Mouse (Mus musculus) CD4-positive helper T cell, adult 2 months (primary cell): ENCODE results near the gene 2310033P09Rik.
"Not testable (repeated sequence)": the region's sequence is repeated elsewhere in the genome, so short reads cannot be mapped to it uniquely, and the experiment has no call there.

ENCODE experiments used
- DNase-seq: peaks from one replicate; pipeline ENCODE4 v3.0.0-alpha.2; 2012; ENCODE audit warnings: low read depth, missing footprints, low spot score

Gene 2310033P09Rik

DNA sequence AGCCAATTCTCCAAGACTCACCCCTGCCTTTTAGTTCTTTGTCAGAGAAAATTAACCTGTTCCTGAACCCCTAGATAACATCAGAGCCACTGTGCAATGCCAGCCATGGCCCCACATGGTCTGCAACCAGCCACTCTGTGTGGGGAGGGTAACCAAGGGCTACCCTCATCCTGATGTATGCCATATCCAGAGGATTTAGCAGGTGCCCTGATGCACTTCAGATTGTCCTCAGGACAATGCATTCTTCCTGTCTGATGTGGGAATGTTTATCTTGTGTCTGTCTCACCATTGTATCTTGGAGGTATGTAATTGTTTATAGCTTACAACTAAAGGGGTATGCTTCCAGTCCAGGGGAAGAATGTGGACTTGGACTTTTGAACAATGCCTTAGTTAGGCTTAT is 11.9 kb upstream of the 2310033P09Rik start:
- DNase-seq, result no peak

DNA sequence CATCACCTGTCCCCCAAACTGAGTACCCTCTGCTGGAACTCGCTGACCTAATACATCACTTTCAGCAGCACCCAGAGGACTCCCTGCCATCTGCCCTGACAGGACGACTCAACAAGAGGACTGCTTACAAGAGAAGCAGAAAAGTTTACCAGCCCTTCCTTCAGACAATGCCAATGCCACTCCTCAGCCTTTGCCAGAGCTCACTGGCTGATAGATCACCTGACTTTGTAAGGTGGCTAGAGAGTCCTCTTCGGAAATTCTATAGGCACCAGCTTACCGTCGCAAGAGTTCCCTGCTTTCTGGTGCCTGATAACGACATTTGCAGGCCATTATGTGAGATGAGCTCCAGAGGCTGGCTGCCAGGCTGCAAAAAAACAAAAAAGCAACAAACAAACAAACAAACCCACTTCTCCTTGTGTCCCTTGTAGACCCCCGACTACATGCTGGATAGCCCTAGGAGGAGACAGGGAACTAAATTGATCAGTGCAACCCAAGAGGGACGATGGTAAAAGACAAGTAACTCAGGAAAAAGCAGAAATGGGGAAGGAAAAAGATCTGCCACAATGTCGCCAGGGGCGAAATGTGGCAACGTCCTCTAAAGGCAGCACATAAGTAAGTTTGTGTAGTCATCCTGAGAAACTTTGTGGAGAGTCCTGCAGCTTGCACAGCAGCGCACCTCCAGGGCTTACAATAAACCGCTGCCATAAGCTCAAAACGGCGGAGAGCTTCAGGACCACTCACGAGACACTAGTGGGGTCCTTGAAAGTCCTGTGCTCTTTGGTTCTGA is 6.7 kb upstream of the 2310033P09Rik start:
- no peak for DNase-seq

DNA sequence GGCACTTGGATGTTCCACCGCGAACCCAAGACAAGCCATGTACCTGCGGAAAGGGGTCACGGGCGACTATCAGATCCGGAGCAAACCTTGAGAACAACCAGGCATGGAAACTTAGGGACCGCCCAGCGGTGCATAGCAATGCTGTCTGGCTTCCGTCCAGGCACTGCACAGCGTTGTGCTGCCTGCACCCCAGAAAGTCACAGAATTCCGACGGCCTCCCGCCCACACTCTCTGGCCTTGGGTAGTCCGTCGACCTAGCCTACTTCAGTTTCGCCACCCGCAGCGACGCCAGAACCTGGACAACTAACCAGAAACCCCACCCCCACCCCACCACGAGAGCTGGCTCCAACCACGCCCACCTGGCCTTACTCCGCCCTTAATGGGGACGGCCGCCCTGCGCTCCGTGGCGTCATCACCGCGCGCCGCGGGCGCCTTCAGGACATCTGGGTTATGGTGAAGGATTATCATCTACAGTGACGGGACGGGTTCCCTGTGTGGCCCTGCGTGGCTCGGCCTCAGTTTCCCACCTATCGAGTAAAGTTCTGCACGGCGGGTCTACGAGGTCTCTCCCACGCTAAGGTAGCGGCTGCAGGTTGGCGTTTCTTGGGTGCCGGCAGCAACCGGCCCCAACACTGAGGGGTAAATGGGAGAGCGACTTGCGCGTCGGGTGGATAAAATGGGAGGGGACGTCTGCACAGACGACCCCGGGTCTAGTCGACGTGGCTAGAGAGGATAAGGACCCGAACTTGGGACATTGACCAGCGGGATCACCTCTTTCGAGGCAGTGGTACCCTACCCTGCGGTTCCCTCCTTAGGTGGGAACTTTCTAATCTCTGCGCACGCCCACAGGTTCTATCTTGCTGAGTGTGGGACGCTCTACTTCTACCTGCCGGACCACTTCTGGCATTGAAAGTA is 5.8 kb upstream of the 2310033P09Rik start, which contains the start of gene Mrpl55:
Mrpl55 (plus strand) TSS at position 406 of the 915 bp plus-strand sequence.
- DNase-seq, result peak; percentile 96

DNA sequence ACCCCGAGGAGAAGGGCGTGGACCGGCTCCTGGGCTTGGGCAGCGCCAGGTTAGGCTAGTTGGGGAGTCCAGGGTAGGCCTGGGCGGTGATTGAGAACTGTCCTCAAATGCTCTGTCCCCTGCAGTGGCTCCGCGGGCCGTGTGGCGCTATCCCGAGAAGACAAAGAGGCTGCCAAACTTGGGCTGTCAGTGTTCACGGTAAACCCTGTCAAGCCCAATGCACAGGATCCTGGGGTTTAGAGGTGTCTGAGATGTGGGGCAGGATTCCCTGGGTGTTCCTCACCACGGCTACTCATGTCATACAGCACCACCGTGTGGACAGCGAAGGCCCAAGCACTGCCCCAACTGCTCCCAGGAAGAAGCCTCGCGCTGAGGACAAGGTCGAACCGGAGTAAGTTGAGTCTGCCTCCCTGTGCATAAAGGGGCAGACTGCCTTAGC is 901 bp downstream of the 2310033P09Rik start:
- peak; percentile 67 for DNase-seq

DNA sequence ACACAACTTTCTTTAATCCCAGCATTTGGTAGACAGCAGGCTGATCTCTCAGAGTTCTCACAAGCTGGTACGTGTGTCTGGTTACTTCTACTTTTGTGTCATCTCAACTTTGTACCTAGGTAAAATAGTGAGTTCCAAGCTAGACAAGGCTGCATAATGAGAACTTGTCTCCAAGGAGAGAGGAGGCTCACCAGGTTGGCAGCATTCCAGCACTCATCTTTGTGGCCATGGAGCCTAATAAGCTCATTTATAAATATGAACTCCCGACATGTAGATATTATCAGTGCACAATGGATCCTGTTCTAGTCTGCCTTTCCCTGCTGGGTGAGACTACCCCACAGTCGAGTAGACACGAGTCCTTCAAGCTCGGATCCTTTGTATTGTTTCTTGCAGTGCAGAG is 1.5 kb downstream of the 2310033P09Rik start:
- no peak for DNase-seq

DNA sequence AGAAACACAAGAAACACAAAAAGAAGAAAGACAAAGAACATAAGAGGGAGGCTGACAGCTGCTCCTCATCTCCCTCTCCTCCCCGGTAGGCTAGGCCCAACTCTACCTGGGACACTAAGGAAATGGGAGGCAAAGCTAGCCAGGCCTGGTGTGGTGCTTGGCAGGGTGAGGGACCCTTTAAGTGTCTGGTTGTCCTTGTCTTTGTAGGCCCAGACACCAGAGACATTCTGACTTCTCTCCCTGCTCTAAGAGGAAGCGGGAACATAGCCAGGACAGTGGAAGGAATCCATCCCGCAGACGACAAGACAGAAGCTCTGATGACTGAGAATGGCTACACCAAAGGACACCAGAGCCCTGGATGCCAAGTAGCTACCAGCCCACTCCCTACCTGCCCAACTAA is 1.9 kb downstream of the 2310033P09Rik start:
- DNase-seq, result no peak

DNA sequence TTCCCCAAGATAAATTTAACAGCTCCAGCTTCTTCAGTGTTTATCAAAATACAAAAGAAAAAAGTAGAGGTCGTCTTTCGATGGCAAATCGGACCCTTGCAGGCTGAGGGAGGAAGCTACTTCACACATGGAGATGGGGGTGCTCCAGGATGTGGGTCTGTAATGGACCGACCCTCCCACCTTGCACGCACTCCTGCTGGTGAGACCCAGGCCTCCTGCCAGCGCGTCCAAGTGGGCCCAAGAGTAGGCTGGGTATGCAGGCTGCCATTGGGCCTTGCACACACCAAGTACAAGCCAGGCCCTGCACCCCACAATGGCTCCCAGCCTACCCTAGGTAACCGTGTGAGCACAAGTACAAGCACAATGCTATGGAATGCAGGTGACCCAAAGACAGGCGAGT is 3.4 kb downstream of the 2310033P09Rik start:
- DNase-seq, result not testable (repeated sequence)

DNA sequence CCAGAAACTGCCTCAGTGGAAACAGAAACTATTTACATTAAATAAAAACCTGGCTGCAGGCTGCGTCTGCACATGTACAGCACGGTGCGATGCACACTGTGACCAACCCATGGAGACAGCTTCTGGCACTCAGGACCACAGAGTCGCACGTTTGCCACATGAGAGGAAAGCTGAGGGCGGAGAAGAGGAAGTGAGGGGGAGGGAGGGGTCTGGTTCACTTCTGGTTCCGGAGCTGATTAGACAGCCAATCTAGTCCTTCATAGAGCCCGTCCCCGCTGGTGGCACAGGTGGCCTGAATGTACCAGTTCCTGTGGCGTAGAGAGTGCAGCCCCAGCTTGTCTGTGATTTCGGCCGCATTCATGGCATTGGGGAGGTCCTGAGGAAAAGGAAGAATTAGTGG is 4.2 kb downstream of the 2310033P09Rik start:
- peak; percentile 86 for DNase-seq

DNA sequence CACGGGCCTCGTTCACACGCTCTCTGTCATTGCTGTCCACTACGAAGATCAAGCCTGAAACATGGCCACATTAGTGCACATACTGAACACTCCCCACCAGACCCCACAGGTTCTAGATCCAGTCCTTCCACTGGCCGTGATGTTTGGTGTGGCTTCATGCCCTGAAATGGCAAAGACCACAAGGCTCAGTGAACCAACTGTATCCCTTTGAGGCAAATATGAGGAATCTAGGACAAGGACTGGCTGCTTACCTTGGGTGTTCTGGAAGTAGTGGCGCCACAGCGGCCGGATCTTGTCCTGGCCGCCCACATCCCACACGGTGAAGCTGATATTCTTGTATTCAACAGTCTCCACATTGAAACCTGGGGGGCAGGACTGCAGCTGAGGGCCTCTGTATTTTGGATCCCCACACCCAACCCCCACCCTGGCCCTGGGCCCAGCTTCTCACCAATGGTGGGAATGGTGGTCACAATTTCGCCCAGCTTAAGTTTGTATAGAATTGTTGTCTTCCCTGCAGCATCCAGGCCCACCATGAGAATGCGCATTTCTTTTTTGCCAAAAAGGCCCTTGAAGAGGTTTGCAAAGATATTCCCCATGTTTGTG is 4.9 kb downstream of the 2310033P09Rik start:
- no peak for DNase-seq

DNA sequence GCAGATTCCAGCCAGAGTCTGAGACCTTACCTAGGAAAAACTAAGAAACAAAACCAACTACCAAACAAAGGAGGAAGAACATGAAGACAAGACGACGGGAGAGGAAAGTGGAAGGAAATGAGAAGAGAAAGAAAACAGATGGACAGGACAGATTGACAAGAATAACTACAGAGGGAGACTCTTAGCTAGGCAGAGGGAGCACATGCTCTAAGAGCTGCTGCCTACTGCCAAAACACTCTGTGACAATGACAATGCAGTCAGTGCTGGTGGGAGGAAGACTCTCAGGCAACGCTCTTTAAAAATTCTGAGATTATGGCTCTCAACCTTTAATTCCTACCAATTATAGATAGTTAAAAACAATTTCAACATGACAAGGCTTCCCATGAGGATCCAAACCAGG is 8.8 kb downstream of the 2310033P09Rik start:
- no peak for DNase-seq

DNA sequence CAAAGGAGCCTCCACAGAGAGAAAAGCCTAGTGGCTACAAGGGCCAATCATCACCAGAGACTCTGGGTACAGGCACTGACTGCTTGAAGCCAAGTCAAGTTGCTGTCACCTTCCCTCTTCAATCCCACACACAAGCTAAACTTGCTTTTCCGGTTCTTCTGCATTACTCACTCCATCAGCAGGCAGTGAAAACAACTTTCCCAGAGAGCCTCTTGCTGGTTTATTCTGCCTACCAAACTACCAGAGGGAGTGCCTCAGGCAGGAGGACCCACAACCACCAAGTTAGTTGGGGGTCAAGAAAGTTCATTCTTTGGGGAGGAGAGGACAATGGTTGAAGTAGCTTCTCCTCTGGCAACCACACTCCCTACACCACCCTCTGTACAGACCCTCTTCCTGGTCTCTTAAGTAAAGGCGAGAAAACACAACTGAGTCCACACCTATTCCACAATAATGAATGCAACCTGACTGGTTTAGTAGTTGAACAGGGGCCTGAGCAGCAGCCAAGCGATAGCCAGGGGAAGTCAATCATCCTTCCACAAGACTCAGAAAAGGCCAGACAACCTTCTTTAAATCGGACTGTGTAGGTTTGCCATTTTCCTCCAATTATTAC is 10.4 kb downstream of the 2310033P09Rik start:
- no peak for DNase-seq

DNA sequence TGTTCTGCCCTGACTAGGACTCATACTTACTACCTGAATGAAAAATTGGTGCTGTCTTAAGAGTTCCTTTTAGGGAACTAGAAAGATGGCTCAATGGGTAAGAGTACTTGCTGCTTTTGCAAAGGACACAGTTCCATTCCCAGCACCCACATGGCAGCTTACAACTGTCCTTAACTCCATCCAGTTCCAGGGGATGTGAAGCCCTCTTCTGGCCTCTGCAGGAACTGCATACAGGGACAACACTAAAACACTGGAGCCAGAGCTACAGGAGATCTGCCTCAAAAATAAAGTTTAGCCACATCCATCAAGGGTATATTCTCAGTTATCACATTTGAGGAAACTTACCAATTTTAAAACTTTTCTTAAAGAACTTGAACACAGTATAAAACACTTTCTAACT is 10.9 kb downstream of the 2310033P09Rik start:
- peak; percentile 60 for DNase-seq

DNA sequence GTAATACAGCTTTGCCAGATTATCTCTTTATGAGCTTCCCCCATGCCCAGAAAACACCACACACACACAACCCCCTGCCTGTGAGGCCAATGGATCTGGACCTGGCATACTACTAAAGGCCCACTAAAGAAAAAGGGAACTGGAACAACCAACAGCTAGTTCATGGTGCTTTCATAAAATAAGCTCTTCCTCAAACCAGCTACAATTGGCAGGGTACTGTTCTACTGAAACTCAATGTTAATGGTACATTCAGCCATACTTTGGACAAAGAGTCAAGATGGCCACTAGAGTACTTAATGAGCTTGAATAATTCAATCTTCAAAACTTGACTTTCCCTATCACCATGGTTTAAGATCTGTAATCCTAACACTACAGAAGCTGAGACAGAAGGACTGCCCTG is 13.5 kb downstream of the 2310033P09Rik start:
- DNase-seq, result no peak

DNA sequence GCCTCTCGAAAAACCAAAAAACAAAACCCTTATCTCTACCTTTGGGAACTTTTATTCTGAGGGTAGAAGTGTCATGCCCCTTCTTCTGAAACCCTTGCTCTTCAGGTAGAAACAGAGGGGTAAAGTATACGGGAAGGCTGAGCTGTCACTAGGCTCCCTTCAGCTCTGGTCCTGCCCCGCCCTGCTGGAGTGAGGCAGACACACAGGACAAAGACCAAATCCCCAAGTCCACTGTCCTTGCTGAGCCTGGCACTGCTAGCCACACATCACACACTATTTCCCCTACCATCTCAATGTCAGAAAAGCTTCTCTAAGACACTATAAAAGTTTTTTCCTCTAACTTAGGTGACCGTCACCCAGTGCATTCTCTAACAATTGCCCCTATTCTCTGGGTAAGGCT is 14.2 kb downstream of the 2310033P09Rik start:
- no peak for DNase-seq

DNA sequence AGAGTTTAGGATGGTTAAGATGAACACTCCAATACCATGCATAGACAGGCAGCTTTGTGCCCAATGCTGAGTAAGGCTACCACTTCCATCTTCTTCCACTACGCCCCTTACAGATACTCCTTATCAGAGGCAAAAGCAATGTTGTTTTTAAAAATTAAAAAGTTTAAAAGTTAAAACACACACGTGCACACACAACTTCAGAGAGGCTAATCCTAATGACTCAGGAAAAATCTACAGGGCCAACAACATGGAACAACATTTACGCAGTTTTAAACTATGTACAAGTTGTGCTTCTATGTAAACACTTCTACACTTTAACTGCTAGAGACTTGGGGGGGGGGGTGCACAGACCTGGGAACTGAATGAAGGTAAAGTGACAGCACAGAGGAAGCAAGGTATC is 15.9 kb downstream of the 2310033P09Rik start:
- no peak for DNase-seq

DNA sequence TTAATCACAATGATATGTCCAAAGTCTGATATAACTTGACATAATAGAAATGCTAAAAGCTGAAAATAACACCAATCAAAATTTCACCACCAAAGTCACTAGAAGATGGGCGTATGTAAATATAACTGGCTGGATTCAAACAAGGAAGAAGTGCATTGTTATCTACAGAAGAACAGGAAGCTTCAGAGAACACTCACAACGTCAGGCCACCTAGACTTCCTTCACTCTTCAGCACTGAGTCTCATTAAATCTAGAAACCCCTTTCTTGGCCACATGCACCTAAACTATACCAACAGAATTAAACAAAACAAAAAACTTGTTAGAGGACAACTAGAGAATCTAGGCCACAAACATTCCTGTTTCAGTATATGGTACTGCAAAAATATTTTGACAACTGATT is 16.3 kb downstream of the 2310033P09Rik start:
- DNase-seq, result peak; percentile 37

DNA sequence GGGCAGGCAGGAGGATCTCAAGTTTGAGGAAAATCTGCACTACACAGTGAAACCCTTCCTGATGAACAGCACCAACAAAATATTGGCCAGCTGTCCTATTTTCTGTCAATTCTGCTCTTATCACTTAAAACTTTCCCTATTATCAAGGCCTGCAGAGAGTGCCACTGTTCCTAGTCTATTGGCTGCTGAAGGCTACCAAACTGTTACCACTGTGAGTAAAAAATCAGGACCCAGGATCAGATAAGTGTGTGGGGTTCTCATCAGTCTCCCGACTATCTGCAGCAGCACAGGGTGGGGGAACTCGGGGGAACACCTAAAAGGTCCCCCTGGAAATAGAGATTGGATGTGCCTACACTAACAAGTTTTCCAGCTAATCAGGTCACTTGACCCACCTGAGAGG is 17.0 kb downstream of the 2310033P09Rik start:
- no peak for DNase-seq

DNA sequence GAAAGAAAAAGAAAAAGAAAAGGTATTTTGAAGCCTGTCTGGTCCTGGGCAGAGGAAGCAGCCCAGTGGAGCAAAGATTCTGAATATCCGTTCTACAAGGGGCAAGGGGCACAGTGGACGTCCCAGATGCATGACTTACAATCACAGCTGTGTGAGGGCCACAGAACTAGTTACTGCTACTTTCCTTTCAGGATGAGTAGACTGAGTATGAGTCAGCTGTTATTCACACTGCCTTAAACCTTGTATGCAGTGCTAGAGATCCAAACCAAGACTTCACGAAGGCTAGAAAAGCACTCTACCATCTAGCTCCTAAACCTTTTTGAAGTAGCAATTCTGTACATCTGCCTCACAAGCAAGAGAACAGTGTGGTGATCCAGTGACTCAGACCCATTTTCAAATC is 18.1 kb downstream of the 2310033P09Rik start:
- DNase-seq, result peak; percentile 53

DNA sequence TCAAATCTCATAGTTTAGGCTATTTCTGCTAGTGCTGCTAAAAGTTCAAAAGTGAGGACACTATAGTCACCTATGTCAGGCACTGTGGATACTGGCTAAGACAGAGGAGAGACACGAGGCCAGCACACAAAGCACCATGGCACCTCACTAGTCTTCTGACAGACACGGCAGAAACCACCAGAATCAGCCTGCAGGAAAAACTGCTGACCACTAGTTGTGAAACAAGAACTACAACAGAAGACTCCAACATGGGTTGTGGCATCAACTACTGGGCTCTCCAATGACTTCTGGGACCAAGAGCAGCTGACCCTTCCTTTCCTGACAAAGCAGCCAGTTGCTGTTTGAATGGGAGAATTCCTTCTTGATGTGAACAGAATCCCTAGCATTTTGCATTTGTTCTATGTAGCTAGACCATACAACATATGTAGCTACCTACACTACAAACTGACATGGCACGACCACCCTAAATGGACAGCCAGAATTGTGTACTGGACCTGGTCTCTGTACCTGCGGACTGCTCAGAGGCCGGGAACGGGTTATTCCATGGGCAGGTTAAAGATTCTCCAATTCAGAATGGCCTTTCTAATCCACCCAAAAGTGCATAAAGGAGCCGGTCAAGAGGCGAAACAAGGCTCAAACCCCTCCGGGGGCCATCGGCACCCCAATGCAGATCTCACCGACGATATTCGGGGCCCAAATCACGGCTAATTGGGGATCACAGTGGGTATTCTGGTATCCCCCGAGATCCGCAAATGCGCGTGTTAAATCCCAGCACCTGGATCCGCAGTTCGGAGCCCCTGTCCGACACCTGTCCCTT is 18.9 kb downstream of the 2310033P09Rik start:
- DNase-seq, result peak; percentile 34

DNA sequence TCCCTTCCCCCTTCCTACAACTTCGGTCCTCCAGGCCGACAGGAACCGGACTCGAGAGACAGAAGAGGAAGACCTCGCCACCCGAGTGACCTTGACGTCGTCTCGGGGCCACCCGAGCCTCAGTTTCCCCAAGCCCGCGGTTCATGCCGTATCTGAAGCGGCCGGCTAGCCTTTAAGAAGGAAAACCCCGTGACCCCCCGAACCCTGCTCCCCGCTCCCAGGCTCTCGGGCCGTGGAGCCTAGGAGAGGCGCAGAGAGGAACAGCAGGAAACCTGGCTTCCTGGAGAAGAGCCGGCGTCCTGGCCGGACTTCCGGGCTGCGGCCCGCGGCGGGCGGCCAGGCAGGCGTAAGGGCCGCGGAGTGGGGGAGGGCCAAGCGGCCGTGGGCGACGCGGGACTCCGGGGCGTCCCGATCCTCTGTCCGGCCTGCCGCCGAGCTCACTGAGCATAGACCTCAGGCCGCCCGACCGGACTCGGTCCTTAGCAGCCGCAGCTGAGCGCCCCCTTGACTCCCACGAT is 19.5 kb downstream of the 2310033P09Rik start:
- DNase-seq, result no peak
